Mouse (Mus musculus): ENCODE results near the gene Sf3b1.
"Not testable (repeated sequence)": the region's sequence is repeated elsewhere in the genome, so short reads cannot be mapped to it uniquely, and the experiment has no call there.

Gene Sf3b1

GRCm38 (mm10) chr1:54956995-54957394, 70.3 kb downstream of the Sf3b1 start:
- not testable (repeated sequence) for DNase-seq (ENCODE audit: low read depth, low spot score)

DNA sequence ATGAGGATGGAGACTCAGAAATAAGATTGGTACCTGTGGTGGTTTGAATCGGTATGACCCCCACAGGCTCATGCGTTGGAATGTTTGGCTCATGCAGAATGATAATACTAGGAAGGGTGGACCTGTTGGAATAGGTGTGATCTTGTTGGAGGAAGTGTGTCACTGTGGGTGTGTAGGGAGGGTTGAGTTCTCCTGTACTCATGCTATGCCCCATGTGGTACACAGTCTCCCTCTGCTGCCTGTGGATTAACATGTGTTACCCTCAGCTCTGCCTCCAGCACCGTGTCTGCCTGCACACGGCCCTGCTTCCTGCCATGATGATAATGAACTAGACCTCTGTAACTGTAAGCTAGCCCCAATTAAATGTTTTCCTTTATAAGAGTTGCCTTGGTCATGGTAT, 72.4 kb downstream of the Sf3b1 start:
- DNase-seq (ENCODE audit: low read depth, low spot score), result no peak

DNA sequence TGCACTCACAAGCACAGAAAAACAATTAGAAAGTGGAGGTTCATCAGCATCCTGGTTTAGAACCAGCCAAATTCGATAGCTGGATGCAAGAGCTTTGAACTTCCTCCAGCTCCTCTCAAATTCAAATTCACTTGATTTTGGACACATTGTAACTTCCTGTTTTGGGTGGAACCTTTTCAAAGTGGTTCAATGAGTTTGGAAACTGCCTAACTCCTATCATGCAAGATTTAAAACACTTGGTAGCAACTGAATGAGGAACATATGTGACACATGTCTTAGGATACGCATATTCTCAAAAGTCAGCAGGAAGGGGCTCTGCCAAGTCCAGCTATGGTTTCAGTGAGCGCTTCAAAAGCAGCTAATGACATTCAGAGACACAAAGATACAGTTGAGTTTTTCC, 82.6 kb downstream of the Sf3b1 start:
- DNase-seq (ENCODE audit: low read depth, low spot score), result no peak

GRCm38 (mm10) chr1:54935466-54935865, 91.8 kb downstream of the Sf3b1 start:
- no peak for DNase-seq (ENCODE audit: low read depth, low spot score)

All from embryo, embryonic 11.5 days (tissue).